Mouse (Mus musculus) ES-Bruce4 (cell line): Measurements from ENCODE around the gene Socs3.

Experiments
- CTCF ChIP-seq: IDR thresholded peaks from one replicate; pipeline ENCODE4 v1.8.1; 2011; ENCODE audit warnings: low read depth, low read length
- EP300 ChIP-seq: IDR thresholded peaks from 2 replicates; pipeline ENCODE4 v1.6.1; 2011; ENCODE audit warnings: low read depth, low read length; ENCODE audit not compliant: insufficient read depth
- POLR2A ChIP-seq: IDR thresholded peaks from one replicate; pipeline ENCODE4 v1.8.1; 2011; ENCODE audit warnings: low read length; ENCODE audit not compliant: insufficient read depth

GRCm38 (mm10) chr11:117952174-117952933, 17.5 kb downstream of the Socs3 start:
- TF ChIP-seq EP300 (0 out of 2 replicates have a peak, but pooled peaks have one; percentile 40), CTCF (no peak), POLR2A (no peak)
